Mouse (Mus musculus): ENCODE data around the gene Dnaja1.

Gene Dnaja1

DNA sequence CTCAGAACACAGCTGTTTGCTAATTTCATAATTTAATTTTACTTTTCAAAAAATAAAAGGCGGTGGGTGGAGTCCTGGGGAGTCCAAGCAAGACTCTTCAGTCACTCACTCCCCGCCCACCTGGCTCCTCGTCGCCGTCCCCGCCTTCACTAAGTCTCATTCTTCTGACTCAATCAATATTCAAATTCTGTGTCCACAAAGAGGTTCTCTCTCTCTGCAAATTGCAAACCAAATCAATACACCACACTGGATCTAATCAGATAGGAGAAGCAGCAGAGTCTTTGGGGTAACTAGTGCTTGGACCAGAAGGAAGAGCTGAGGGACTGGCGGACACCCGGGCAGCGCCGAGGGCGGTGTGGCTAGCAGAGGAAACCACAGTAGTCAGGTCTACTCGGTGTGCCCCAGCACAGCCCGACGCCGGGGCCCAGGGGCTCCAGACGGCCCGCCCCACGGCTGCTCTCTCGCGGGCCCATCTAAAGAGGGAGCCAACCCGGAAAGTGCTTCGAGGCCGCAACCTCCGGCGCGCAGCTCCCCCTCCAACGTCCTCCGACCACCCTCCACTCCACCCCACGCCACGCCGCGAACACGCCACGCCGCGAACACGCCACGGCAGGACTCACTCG lies 35.3 kb downstream of the Dnaja1 start:
- no peak for DNase-seq

- peak; percentile 97 for DNase-seq
These were observed 36.0 kb downstream of the Dnaja1 start, which contains the start of gene Smu1 for GRCm38 (mm10) chr4:40757780-40758420. Gene Smu1, minus strand, starts transcription at chr4:40757923.

DNA sequence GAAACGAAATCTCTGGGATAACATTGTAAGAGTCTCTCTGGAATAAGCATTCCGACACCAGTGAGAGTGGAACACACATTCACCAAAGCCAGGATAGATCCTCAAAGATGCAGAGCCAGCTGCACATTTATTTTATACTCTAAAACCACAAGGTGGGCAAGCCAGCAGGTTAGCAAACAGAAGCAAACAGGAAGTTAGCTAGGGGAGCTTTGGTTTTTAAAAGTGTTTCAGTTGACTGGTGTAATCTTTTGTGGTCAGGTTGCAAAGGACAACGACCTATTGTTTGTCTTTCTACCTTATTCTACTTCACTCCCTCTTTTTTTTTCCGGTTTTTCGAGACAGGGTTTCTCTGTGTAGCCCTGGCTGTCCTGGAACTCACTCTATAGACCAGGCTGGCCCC lies 37.9 kb downstream of the Dnaja1 start:
- no peak for DNase-seq

GRCm38 (mm10) chr4:40774279-40775259 lies 52.6 kb downstream of the Dnaja1 start:
- DNase-seq, result peak; percentile 57

DNA sequence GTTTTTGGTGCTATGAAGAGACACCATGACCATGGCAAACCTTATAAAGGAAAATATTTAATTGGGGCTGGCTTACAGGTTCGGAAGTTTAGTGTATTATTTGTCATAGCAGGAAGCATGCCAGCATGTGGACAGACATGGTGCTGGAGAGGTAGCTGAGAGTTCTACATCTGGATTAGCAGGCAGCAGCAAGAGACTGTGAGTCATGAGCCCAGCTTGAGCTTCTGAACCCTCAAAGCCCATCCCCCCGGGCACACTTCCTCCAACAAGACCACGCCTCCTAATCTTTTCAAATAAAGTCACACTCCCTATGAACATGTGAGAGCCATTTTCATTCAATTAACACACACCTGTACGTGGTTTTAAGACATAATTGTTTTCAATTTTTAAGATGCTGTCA lies 54.5 kb downstream of the Dnaja1 start:
- DNase-seq, result no peak

GRCm38 (mm10) chr4:40777116-40777515 lies 55.2 kb downstream of the Dnaja1 start:
- no peak for DNase-seq

- DNase-seq, result no peak
These were observed 56.7 kb downstream of the Dnaja1 start for GRCm38 (mm10) chr4:40778656-40779055.

DNA sequence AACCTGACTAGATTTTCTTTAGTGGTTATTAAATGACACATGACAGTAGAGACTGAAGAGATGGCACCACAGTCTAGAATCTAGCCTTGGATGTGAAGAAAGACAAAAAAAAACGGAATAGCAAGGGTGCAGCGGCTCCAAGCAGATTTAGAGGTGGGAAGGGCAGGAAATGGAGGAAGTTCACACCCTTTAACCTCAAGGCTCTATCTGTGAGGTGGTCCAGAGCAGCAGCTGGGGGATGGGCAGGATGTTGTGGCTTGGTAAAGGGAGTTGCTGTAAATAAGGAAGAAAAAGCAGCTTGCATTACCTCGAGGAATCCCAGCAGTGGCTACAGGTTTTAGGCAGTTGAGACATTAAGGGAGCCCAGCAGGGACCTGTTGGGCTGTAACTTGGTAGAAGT lies 59.2 kb downstream of the Dnaja1 start:
- DNase-seq, result no peak

GRCm38 (mm10) chr4:40781797-40782495 lies 60.0 kb downstream of the Dnaja1 start:
- no peak for DNase-seq

- DNase-seq, result no peak
These were observed 61.1 kb downstream of the Dnaja1 start for GRCm38 (mm10) chr4:40783049-40783448.

DNA sequence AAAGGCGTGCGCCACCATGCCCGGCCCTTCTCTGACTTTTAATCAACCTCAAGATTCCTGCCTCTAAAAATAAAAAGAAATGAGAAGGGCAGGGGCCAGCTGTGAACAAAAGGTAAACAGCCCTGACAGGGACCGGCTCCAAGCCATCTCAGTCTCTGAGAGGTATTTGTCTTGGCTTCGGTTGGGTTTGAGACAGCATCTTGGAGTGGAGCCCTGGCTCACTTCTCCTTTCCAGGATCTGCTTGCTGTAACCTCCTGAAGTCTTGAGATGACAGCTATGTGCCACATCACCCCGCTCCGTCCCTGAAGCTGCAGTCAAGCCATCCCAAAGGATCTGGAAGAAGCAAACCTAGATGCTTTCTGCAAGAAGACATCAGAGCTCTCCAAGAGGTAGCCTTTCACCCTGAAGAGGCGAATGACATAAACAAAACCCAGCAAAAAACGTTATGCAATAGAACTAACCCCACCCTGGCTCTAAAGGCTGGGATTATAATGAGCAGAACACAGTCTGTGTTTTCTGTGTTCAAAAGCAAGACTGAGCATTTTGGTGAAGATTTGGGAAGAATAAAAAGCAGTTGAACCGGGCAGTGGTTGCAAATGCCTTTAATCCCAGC lies 62.7 kb downstream of the Dnaja1 start:
- no peak for DNase-seq

- DNase-seq, result no peak
These were observed 63.7 kb downstream of the Dnaja1 start for GRCm38 (mm10) chr4:40785620-40786166.

GRCm38 (mm10) chr4:40786578-40786977 lies 64.6 kb downstream of the Dnaja1 start:
- DNase-seq, result no peak
